Mouse (Mus musculus): ENCODE results near the gene Celf1.

GRCm38 (mm10) chr2:90964811-90965465 lies 24.8 kb downstream of the Celf1 start:
- TF ChIP-seq POLR2A (IDR thresholded peaks at IDR 0.05; ENCODE audit: insufficient read depth, low read length), result no peak
- TF ChIP-seq CTCF (IDR thresholded peaks at IDR 0.05; ENCODE audit: low read depth, low read length), result no peak
- TF ChIP-seq EP300 (IDR thresholded peaks at IDR 0.05; ENCODE audit: insufficient read depth, low read depth, low read length), result no peak
